Mouse (Mus musculus): Measurements from ENCODE around the gene Nup214.

- TF ChIP-seq CTCF (IDR thresholded peaks at IDR 0.05; ENCODE audit: low read depth) (no peak), EP300 (IDR thresholded peaks at IDR 0.05; ENCODE audit: low read depth) (no peak)
Measured at GRCm38 (mm10) chr2:31957211-31957610, 17.0 kb upstream of the Nup214 start.

Data from liver, embryonic 14.5 days (tissue).